Mouse (Mus musculus) stomach, postnatal 0 days (tissue): ENCODE data around the gene Xpr1. TPM values are rescaled to one million over a fixed set of nuclear protein-coding genes. Genes with fewer than 3 reads are reported as not detected.
A peak's percentile ranks its signal among the peaks of the same experiment; 100 is the strongest.

Source experiments
- ATAC-seq: fragments of 200-750 bp; cut with Nextera tagmentation; 2 replicates; pipeline ENCODE4 v1.8.0; 2017; ENCODE audit not compliant: low FRiP score, low TSS enrichment
- DNase-seq: peaks from one replicate; pipeline ENCODE4 v3.0.0-alpha.2; 2016; ENCODE audit warnings: low spot score
- H3K27ac ChIP-seq: fragments of 300-500 bp; sonication (generic); replicated peaks from 2 replicates; pipeline ENCODE4 v1.5.1; 2014; ENCODE audit warnings: mild to moderate bottlenecking, control low read depth
- H3K27me3 ChIP-seq: fragments of 300-500 bp; sonication (generic); 2 replicates; pipeline ENCODE4 v1.6.1; 2014; ENCODE audit warnings: low read length; ENCODE audit not compliant: control insufficient read depth, insufficient read depth
- H3K36me3 ChIP-seq: fragments of 300-500 bp; sonication (generic); 2 replicates; pipeline ENCODE4 v1.6.1; 2014; ENCODE audit warnings: low read length, mixed read lengths; ENCODE audit not compliant: control insufficient read depth, insufficient read depth
- H3K4me1 ChIP-seq: fragments of 300-500 bp; sonication (generic); replicated peaks from 2 replicates; pipeline ENCODE4 v1.6.1; 2014; ENCODE audit warnings: antibody characterized with exemption; ENCODE audit not compliant: control insufficient read depth, insufficient read depth
- H3K4me2 ChIP-seq: fragments of 300-500 bp; sonication (generic); replicated peaks from 2 replicates; pipeline ENCODE4 v1.6.1; 2014; ENCODE audit warnings: low read depth, mild to moderate bottlenecking, control low read depth, moderate library complexity
- H3K4me3 ChIP-seq: fragments of 300-500 bp; sonication (generic); 2 replicates; pipeline ENCODE4 v1.5.1; 2014; ENCODE audit warnings: low read depth, low read length, control low read depth
- H3K9ac ChIP-seq: fragments of 300-500 bp; sonication (generic); 2 replicates; pipeline ENCODE4 v1.6.1; 2014; ENCODE audit warnings: mild to moderate bottlenecking, low read length, control low read depth, mixed read lengths
- H3K9me3 ChIP-seq: fragments of 300-500 bp; sonication (generic); 2 replicates; pipeline ENCODE4 v1.6.1; 2016; ENCODE audit warnings: low read length; ENCODE audit not compliant: control insufficient read depth
- CTCF ChIP-seq: IDR thresholded peaks from 2 replicates; pipeline ENCODE4 v1.5.1; 2016; ENCODE audit warnings: antibody characterized with exemption, low read depth, mild to moderate bottlenecking, moderate library complexity
- EP300 ChIP-seq: optimal IDR thresholded peaks from 2 replicates; pipeline ENCODE3; 2016; ENCODE audit warnings: antibody characterized with exemption
- WGBS: fragments of 180-500 bp; shearing (Covaris S2); extraction: QIAGEN DNeasy Blood & Tissue Kit; methylation state at CpG from one replicate; pipeline ENCODE4 v1.1.7; 2014; 5-methylcytosine and 5-hydroxymethylcytosine counted together
- polyA plus RNA-seq: library from polyadenylated mRNA; unstranded; fragments of >200 nt; fragmentation: Nextera tagmentation; extraction: Ambion mirVana; gene quantifications from 2 replicates; pipeline ENCODE4 v1.2.1, GENCODE M21; 2015

Xpr1 gene
- polyA plus RNA-seq, 1 experiment from 2014 or later: 2.9 TPM

GRCm38 (mm10) chr1:155415421-155415820 is 1.8 kb downstream of the Xpr1 start:
- no peak overlapping the region for H3K9ac ChIP-seq
- no peaks in the 10 kb centered on the region for H3K4me1 ChIP-seq
- H3K4me3 ChIP-seq: no peak overlapping the region
- TF ChIP-seq CTCF (no peak), EP300 (no peak)
- ATAC-seq: no peak
- H3K36me3 ChIP-seq: no peaks in the 10 kb centered on the region
- DNase-seq: no peak
- no peaks in the 10 kb centered on the region for H3K27me3 ChIP-seq
- no peak overlapping the region for H3K27ac ChIP-seq
- H3K9me3 ChIP-seq: no peaks in the 10 kb centered on the region
- WGBS: 46% methylated on average over 4 of the region's 4 CpGs
- H3K4me2 ChIP-seq: no peak overlapping the region

- Histone ChIP-seq H3K9me3 (no peaks in the 10 kb centered on the region), H3K9ac (no peak overlapping the region), H3K27ac (no peak overlapping the region), H3K4me1 (no peaks in the 10 kb centered on the region), H3K36me3 (no peaks in the 10 kb centered on the region), H3K27me3 (no peaks in the 10 kb centered on the region), H3K4me2 (no peak overlapping the region), H3K4me3 (no peak overlapping the region)
- DNase-seq (no peak), ATAC-seq (0 out of 2 replicates have a peak, but pooled peaks have one; percentile 21)
- WGBS: 50% methylated on average over 2 of the region's 2 CpGs
- TF ChIP-seq CTCF (peak; percentile 45), EP300 (peak; percentile 23)
Measured at GRCm38 (mm10) chr1:155412705-155413104, 4.5 kb downstream of the Xpr1 start.

- no peak for DNase-seq
- Histone ChIP-seq H3K36me3 (no peaks in the 10 kb centered on the region), H3K9ac (no peak overlapping the region), H3K27me3 (no peaks in the 10 kb centered on the region), H3K4me2 (no peak overlapping the region), H3K4me1 (no peaks in the 10 kb centered on the region), H3K9me3 (no peaks in the 10 kb centered on the region), H3K4me3 (no peak overlapping the region), H3K27ac (no peak overlapping the region)
- WGBS: 71% methylated on average over 2 of the region's 2 CpGs
- no peak for ATAC-seq
- no peak for TF ChIP-seq EP300
- TF ChIP-seq CTCF: no peak
Measured at GRCm38 (mm10) chr1:155408577-155408966, 8.6 kb downstream of the Xpr1 start.

- Histone ChIP-seq H3K36me3 (no peaks in the 10 kb centered on the region), H3K27me3 (no peaks in the 10 kb centered on the region), H3K4me3 (no peak overlapping the region), H3K27ac (no peak overlapping the region), H3K4me2 (no peak overlapping the region), H3K9me3 (no peaks in the 10 kb centered on the region), H3K9ac (no peak overlapping the region), H3K4me1 (no peaks in the 10 kb centered on the region)
- DNase-seq: no peak
- ATAC-seq: no peak
- TF ChIP-seq CTCF: no peak
- TF ChIP-seq EP300: no peak
- 67% methylated on average over 11 of the region's 11 CpGs for WGBS
Measured at GRCm38 (mm10) chr1:155407697-155408576, 9.3 kb downstream of the Xpr1 start.

- Histone ChIP-seq H3K27me3 (no peaks in the 10 kb centered on the region), H3K9me3 (no peaks in the 10 kb centered on the region), H3K4me2 (no peak overlapping the region), H3K4me3 (no peak overlapping the region), H3K9ac (no peak overlapping the region), H3K4me1 (no peaks in the 10 kb centered on the region), H3K36me3 (no peaks in the 10 kb centered on the region), H3K27ac (no peak overlapping the region)
- ATAC-seq (no peak), DNase-seq (no peak)
- 85% methylated on average over 4 of the region's 4 CpGs for WGBS
- TF ChIP-seq CTCF (no peak), EP300 (no peak)
Measured at GRCm38 (mm10) chr1:155400056-155400455, 17.2 kb downstream of the Xpr1 start.

GRCm38 (mm10) chr1:155394829-155395228 is 22.4 kb downstream of the Xpr1 start:
- WGBS: 67% methylated on average over 6 of the region's 6 CpGs
- H3K27me3 ChIP-seq: no peaks in the 10 kb centered on the region
- no peak for TF ChIP-seq EP300
- no peak for TF ChIP-seq CTCF
- no peak overlapping the region for H3K27ac ChIP-seq
- H3K36me3 ChIP-seq: no peaks in the 10 kb centered on the region
- no peak overlapping the region for H3K9ac ChIP-seq
- H3K9me3 ChIP-seq: no peaks in the 10 kb centered on the region
- H3K4me1 ChIP-seq: no peaks in the 10 kb centered on the region
- DNase-seq (no peak), ATAC-seq (no peak)
- no peak overlapping the region for H3K4me3 ChIP-seq
- H3K4me2 ChIP-seq: no peak overlapping the region
